Mouse (Mus musculus): Measurements from ENCODE around the gene Mobp. TPM values are rescaled to one million over a fixed set of nuclear protein-coding genes. Genes with fewer than 3 reads are reported as not detected.

Mobp gene
- total and polyA plus RNA-seq, 3 experiments, result 0.17 TPM; not detected in 2

- no peak overlapping the region for H3K4me3 ChIP-seq (replicated peaks in 1 of 3; ENCODE audit: low read depth in 2 of 3, low read length in 2 of 3, poor library complexity in 1 of 3)
- H3K27me3 ChIP-seq (replicated peaks), result no peaks in the 10 kb centered on the region
- TF ChIP-seq POLR2A (IDR thresholded peaks at IDR 0.05; ENCODE audit: low read depth, low read length), result peak; percentile 26; the same call in 1 of the 2 replicates
- peak; percentile 6; the same call in 1 of the 2 replicates for TF ChIP-seq MYC (IDR thresholded peaks at IDR 0.05; ENCODE audit: low read depth, low read length)
- no peak for TF ChIP-seq PAX5 (IDR thresholded peaks at IDR 0.05; ENCODE audit: low read length)
- no peak for TF ChIP-seq MAZ (IDR thresholded peaks at IDR 0.05; ENCODE audit: low read depth, low read length)
- TF ChIP-seq MAFK (IDR thresholded peaks at IDR 0.05; ENCODE audit: insufficient replicate concordance, low read length), result peak; percentile 55; the same call in 1 of the 2 replicates
- 0 out of 2 replicates have a peak, but pooled peaks have one; percentile 48 for TF ChIP-seq IRF4 (IDR thresholded peaks at IDR 0.05; ENCODE audit: low read depth, low read length)
- peaks cover 39 to 44% of the 10 kb centered on the region in 2 experiments for H3K36me3 ChIP-seq (replicated peaks in 1 of 2; ENCODE audit: control insufficient read depth in 1 of 2, insufficient read depth in 1 of 2, low read length in 1 of 2)
- H3K9ac ChIP-seq (ENCODE audit: insufficient read depth, low read depth), result no peak overlapping the region
- no peak for DNase-seq (ENCODE audit: extremely low read depth)
- peaks cover 10% of the 10 kb centered on the region for H3K79me2 ChIP-seq (replicated peaks; ENCODE audit: control insufficient read depth, extremely low read depth, insufficient read depth, poor library complexity, severe bottlenecking)
- peaks cover 7 to 46% of the 10 kb centered on the region in 2 experiments for H3K4me1 ChIP-seq (ENCODE audit: control insufficient read depth in 1 of 2, insufficient read depth in 2 of 2)
- H3K9me3 ChIP-seq (replicated peaks; ENCODE audit: low read length), result no peaks in the 10 kb centered on the region
- H3K4me2 ChIP-seq (ENCODE audit: insufficient read depth, low read depth, poor library complexity, severe bottlenecking), result no peak overlapping the region
- dilution Hi-C loops (cut with MboI; ENCODE audit: extremely low pct_ligation_motif_present, extremely low pct_unique_long_range_greater_than_20kb, low sequenced_read_pairs) (no loop called here), in situ Hi-C loops (cut with MboI; ENCODE audit: low pct_ligation_motif_present, low pct_unique_long_range_greater_than_20kb, low sequenced_read_pairs) (no loop called here)
- H3K27ac ChIP-seq (ENCODE audit: insufficient read depth, low read depth), result no peak overlapping the region
These were observed 15.6 kb upstream of the Mobp start for GRCm38 (mm10) chr9:120133755-120134475.

GRCm38 (mm10) chr9:120134529-120135160 is 14.9 kb upstream of the Mobp start:
- TF ChIP-seq CHD1 (IDR thresholded peaks at IDR 0.05; ENCODE audit: low read depth, low read length), result no peak
- no peak for TF ChIP-seq HCFC1 (IDR thresholded peaks at IDR 0.05; ENCODE audit: low read depth, low read length)
- TF ChIP-seq POLR2A (IDR thresholded peaks at IDR 0.05; ENCODE audit: low read depth, low read length), result peak; percentile 16; the same call in 1 of the 2 replicates
- in situ Hi-C loops (cut with MboI; ENCODE audit: low pct_ligation_motif_present, low pct_unique_long_range_greater_than_20kb, low sequenced_read_pairs) (no loop called here), dilution Hi-C loops (cut with MboI; ENCODE audit: extremely low pct_ligation_motif_present, extremely low pct_unique_long_range_greater_than_20kb, low sequenced_read_pairs) (no loop called here)
- no peak for DNase-seq (ENCODE audit: extremely low read depth)
- Histone ChIP-seq H3K9ac (ENCODE audit: insufficient read depth, low read depth) (no peak overlapping the region), H3K79me2 (replicated peaks; ENCODE audit: control insufficient read depth, extremely low read depth, insufficient read depth, poor library complexity, severe bottlenecking) (peaks cover 3% of the 10 kb centered on the region; the same call in 1 of the 2 replicates), H3K9me3 (replicated peaks; ENCODE audit: low read length) (no peaks in the 10 kb centered on the region), H3K36me3 (replicated peaks in 1 of 2; ENCODE audit: control insufficient read depth in 1 of 2, insufficient read depth in 1 of 2, low read length in 1 of 2) (peaks cover 32 to 37% of the 10 kb centered on the region in 2 experiments), H3K4me1 (ENCODE audit: control insufficient read depth in 1 of 2, insufficient read depth in 2 of 2) (peaks cover 7 to 42% of the 10 kb centered on the region in 2 experiments), H3K27ac (ENCODE audit: insufficient read depth, low read depth) (no peak overlapping the region), H3K27me3 (replicated peaks) (no peaks in the 10 kb centered on the region), H3K4me2 (ENCODE audit: insufficient read depth, low read depth, poor library complexity, severe bottlenecking) (no peak overlapping the region), H3K4me3 (replicated peaks in 1 of 3; ENCODE audit: low read depth in 2 of 3, low read length in 2 of 3, poor library complexity in 1 of 3) (no peak overlapping the region)

DNA sequence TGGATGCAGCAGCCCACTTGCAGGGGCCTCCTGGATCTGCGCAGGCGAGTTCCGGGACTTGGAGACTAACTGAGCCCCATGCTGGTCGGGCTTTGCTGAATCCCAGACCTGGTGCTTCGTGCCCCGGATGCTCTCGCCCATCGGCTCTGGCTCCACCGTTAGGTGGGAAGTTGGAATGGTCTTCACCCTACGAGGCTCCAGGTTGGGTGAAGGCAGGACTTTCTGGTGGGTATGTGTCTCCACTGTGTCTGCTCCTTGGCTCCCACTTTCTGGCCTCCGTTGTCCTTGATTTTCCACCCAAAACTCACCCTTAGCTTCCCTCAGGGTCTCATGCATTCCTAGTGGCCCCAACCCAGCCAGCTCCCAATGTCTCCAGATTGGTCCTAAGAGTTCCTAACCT is 14.1 kb upstream of the Mobp start:
- H3K27ac ChIP-seq (ENCODE audit: insufficient read depth, low read depth), result no peak overlapping the region
- H3K4me3 ChIP-seq (replicated peaks in 1 of 3; ENCODE audit: low read depth in 2 of 3, low read length in 2 of 3, poor library complexity in 1 of 3), result no peak overlapping the region
- in situ Hi-C loops (cut with MboI; ENCODE audit: low pct_ligation_motif_present, low pct_unique_long_range_greater_than_20kb, low sequenced_read_pairs) (no loop called here), dilution Hi-C loops (cut with MboI; ENCODE audit: extremely low pct_ligation_motif_present, extremely low pct_unique_long_range_greater_than_20kb, low sequenced_read_pairs) (no loop called here)
- H3K4me1 ChIP-seq (ENCODE audit: control insufficient read depth in 1 of 2, insufficient read depth in 2 of 2), result peaks cover 2 to 34% of the 10 kb centered on the region in 2 experiments; a peak in 3 of 4 replicates
- H3K27me3 ChIP-seq (replicated peaks), result no peaks in the 10 kb centered on the region
- H3K9me3 ChIP-seq (replicated peaks; ENCODE audit: low read length), result peaks cover 4% of the 10 kb centered on the region
- H3K36me3 ChIP-seq (replicated peaks in 1 of 2; ENCODE audit: control insufficient read depth in 1 of 2, insufficient read depth in 1 of 2, low read length in 1 of 2), result peaks cover 24 to 29% of the 10 kb centered on the region in 2 experiments
- DNase-seq (ENCODE audit: extremely low read depth), result no peak
- TF ChIP-seq JUN (IDR thresholded peaks at IDR 0.05; ENCODE audit: insufficient read depth, low read depth, low read length) (no peak), MEF2A (IDR thresholded peaks at IDR 0.05; ENCODE audit: borderline replicate concordance, low read depth, low read length) (no peak), POLR2AphosphoS2 (IDR thresholded peaks at IDR 0.05; ENCODE audit: low read depth, low read length) (no peak), TCF12 (IDR thresholded peaks at IDR 0.05; ENCODE audit: low read depth, low read length) (no peak), SIN3A (IDR thresholded peaks at IDR 0.05; ENCODE audit: low read length) (no peak), CTCF (conservative IDR thresholded peaks at IDR 0.05 in 1 of 2, IDR thresholded peaks at IDR 0.05 in 1 of 2; ENCODE audit: low read depth in 2 of 2, low read length in 2 of 2) (no peak), ZNF384 (IDR thresholded peaks at IDR 0.05; ENCODE audit: low read depth, low read length) (no peak), MYC (IDR thresholded peaks at IDR 0.05; ENCODE audit: low read depth, low read length) (no peak), NELFE (IDR thresholded peaks at IDR 0.05; ENCODE audit: low read depth, low read length) (no peak), MXI1 (IDR thresholded peaks at IDR 0.05; ENCODE audit: low read depth, low read length) (no peak)
- no peak overlapping the region for H3K9ac ChIP-seq (ENCODE audit: insufficient read depth, low read depth)
- no peak overlapping the region for H3K4me2 ChIP-seq (ENCODE audit: insufficient read depth, low read depth, poor library complexity, severe bottlenecking)
- H3K79me2 ChIP-seq (replicated peaks; ENCODE audit: control insufficient read depth, extremely low read depth, insufficient read depth, poor library complexity, severe bottlenecking), result no peaks in the 10 kb centered on the region

Measured in CH12.LX (cell line).